Mouse (Mus musculus): ENCODE results near the gene Rhoh. TPM values are rescaled to one million over a fixed set of nuclear protein-coding genes. Genes with fewer than 3 reads are reported as not detected.

Rhoh gene
- polyA plus RNA-seq (2014; fragmentation: Illumina TruSeq; extraction: RNeasy Lipid Tissue Mini Kit (QIAGEN cat#74804); ENCODE audit: low read depth, low replicate concordance), result 0.60 TPM

GRCm38 (mm10) chr5:65861154-65861944 is at the start of gene Rhoh:
TSS of gene Rhoh (plus strand) at chr5:65861213.

GRCm38 (mm10) chr5:65934783-65935182 is 73.8 kb downstream of the Rhoh start, which contains the start of gene Chrna9:
TSS of gene Chrna9 (plus strand) at chr5:65934921.

Other genes starting within 250 kb of the Rhoh start
- 83.1 TPM for gene Pds5a, start 162.9 kb upstream of the Rhoh start, polyA plus RNA-seq (2014; fragmentation: Illumina TruSeq; extraction: RNeasy Lipid Tissue Mini Kit (QIAGEN cat#74804); ENCODE audit: low read depth, low replicate concordance)
- 48.6 TPM for gene N4bp2, start 97.7 kb upstream of the Rhoh start, polyA plus RNA-seq (2014; fragmentation: Illumina TruSeq; extraction: RNeasy Lipid Tissue Mini Kit (QIAGEN cat#74804); ENCODE audit: low read depth, low replicate concordance)
- gene Chrna9, start 73.7 kb downstream of the Rhoh start, polyA plus RNA-seq (2014; fragmentation: Illumina TruSeq; extraction: RNeasy Lipid Tissue Mini Kit (QIAGEN cat#74804); ENCODE audit: low read depth, low replicate concordance), result 3.6 TPM
- gene 9130230L23Rik, start 143.1 kb downstream of the Rhoh start, polyA plus RNA-seq (2014; fragmentation: Illumina TruSeq; extraction: RNeasy Lipid Tissue Mini Kit (QIAGEN cat#74804); ENCODE audit: low read depth, low replicate concordance), result 0.53 TPM

Data from testis, adult 10 weeks (tissue).